Mouse (Mus musculus): ENCODE results near the gene 7530416G11Rik.

GRCm38 (mm10) chr15:85463027-85463790, 39.8 kb downstream of the 7530416G11Rik start:
- no peak for TF ChIP-seq CTCF (IDR thresholded peaks at IDR 0.05; ENCODE audit: low read depth, low read length)
- no peak for TF ChIP-seq POLR2A (IDR thresholded peaks at IDR 0.05; ENCODE audit: insufficient read depth, low read length)
- TF ChIP-seq EP300 (IDR thresholded peaks at IDR 0.05; ENCODE audit: insufficient read depth, low read depth, low read length): no peak

All from ES-Bruce4 (cell line).